Mouse (Mus musculus) ES-E14 (cell line): ENCODE data around the gene Mgst2. TPM values are rescaled to one million over a fixed set of nuclear protein-coding genes. Genes with fewer than 3 reads are reported as not detected.

ENCODE experiments used
- DNase-seq: peaks from one replicate; pipeline ENCODE4 v3.0.0-alpha.2; 2013; ENCODE audit warnings: low read depth, low spot score
- H3K27ac ChIP-seq: 2 replicates; pipeline ENCODE4 v1.5.1; 2012; ENCODE audit warnings: low read depth, mild to moderate bottlenecking, low read length, moderate library complexity, mixed read lengths; ENCODE audit not compliant: poor library complexity, insufficient read depth, severe bottlenecking
- H3K36me3 ChIP-seq: 2 replicates; pipeline ENCODE4 v1.6.1; 2012; ENCODE audit warnings: mild to moderate bottlenecking, low read length, moderate library complexity, mixed read lengths; ENCODE audit not compliant: control insufficient read depth, poor library complexity, insufficient read depth, severe bottlenecking
- H3K4me1 ChIP-seq, 2 experiments: fragments of 150-350 bp in 1 of 2; sonication (generic) in 1 of 2; 2 replicates each; pipeline ENCODE4 v1.6.1; 2012; ENCODE audit warnings: low read length in 2 of 2, mild to moderate bottlenecking in 1 of 2, mixed read lengths in 1 of 2; ENCODE audit not compliant: control insufficient read depth in 2 of 2, insufficient read depth in 2 of 2, poor library complexity in 1 of 2
- H3K4me3 ChIP-seq, 2 experiments: fragments of 150-350 bp in 1 of 2; sonication (generic) in 1 of 2; 2 replicates each; pipeline ENCODE4 v1.5.1; 2012; ENCODE audit warnings: low read length in 2 of 2, low read depth in 1 of 2, mild to moderate bottlenecking in 1 of 2, mixed read lengths in 1 of 2; ENCODE audit not compliant: insufficient read depth in 1 of 2, poor library complexity in 1 of 2, severe bottlenecking in 1 of 2
- H3K9ac ChIP-seq: 2 replicates; pipeline ENCODE4 v1.6.1; 2012; ENCODE audit warnings: low read depth, mild to moderate bottlenecking, low read length, mixed read lengths; ENCODE audit not compliant: poor library complexity, insufficient read depth, severe bottlenecking
- H3K9me3 ChIP-seq: fragments of 150-350 bp; sonication (generic); 2 replicates; pipeline ENCODE4 v1.6.1; 2012; ENCODE audit warnings: low read depth, mild to moderate bottlenecking, low read length; ENCODE audit not compliant: control insufficient read depth, insufficient read depth
- CHD2 ChIP-seq: IDR thresholded peaks from 2 replicates; pipeline ENCODE4 v1.6.1; 2014; ENCODE audit warnings: mild to moderate bottlenecking, low read depth, low read length, inconsistent platforms
- HCFC1 ChIP-seq: IDR thresholded peaks from 2 replicates; pipeline ENCODE4 v1.6.1; 2012; ENCODE audit warnings: low read length, inconsistent platforms, borderline replicate concordance; ENCODE audit not compliant: insufficient read depth
- MAFK ChIP-seq: IDR thresholded peaks from 2 replicates; pipeline ENCODE4 v1.6.1; 2014; ENCODE audit warnings: mild to moderate bottlenecking, low read depth, low read length, inconsistent platforms; ENCODE audit not compliant: insufficient read depth
- ZC3H11A ChIP-seq: IDR thresholded peaks from 2 replicates; pipeline ENCODE4 v1.6.1; 2012; ENCODE audit warnings: low read depth, mild to moderate bottlenecking, inconsistent platforms, low read length, borderline replicate concordance
- ZNF384 ChIP-seq: IDR thresholded peaks from 2 replicates; pipeline ENCODE4 v1.6.1; 2012; ENCODE audit warnings: low read depth, low read length, inconsistent platforms
- in situ Hi-C, 2 experiments: fragments of 600-800 bp; cut with MboI; formaldehyde crosslinking; loops; one replicate each; pipeline ENCODE4 v1.15.1; 2025; ENCODE audit warnings: low sequenced_read_pairs in 2 of 2, inconsistent platforms in 1 of 2; ENCODE audit not compliant: unreplicated experiment in 2 of 2
- total RNA-seq: library from RNA; depleted of rRNA; stranded (reverse); fragments of 300-350 nt; gene quantifications from 2 replicates; pipeline ENCODE4 v1.2.3, GENCODE M21; 2012

Gene Mgst2
- total RNA-seq, 1 experiment: 0.71 TPM

DNA sequence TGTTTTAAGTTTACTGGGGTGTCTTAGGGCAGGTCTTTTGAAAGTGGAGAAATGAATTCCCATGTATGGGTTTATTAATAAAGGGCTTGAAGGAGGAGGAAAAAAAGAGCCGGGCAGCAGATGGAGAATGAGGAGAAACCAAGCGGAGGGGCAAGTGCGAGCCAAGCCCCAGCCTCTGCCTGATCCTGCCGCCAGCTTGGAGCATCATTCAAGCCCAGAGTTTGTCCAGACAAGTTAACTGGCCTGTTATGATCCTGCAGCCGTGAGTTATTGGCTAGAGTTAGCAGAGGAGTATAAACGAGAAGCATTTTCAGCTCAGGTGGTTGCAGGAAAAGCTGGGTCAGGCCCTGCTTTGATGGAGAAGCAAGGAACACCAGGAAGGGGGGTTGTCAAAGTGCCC is 26.2 kb downstream of the Mgst2 start:
- Histone ChIP-seq H3K27ac (no peak overlapping the region), H3K4me1 (peaks cover 0 to 3% of the 10 kb centered on the region in 2 experiments; a peak in 1 of 4 replicates), H3K9ac (no peak overlapping the region), H3K36me3 (no peaks in the 10 kb centered on the region), H3K9me3 (no peaks in the 10 kb centered on the region), H3K4me3 (no peak overlapping the region)
- TF ChIP-seq CHD2 (no peak), ZNF384 (no peak), HCFC1 (no peak), MAFK (no peak), ZC3H11A (no peak)
- no peak for DNase-seq
- in situ Hi-C loops: no loop called here

DNA sequence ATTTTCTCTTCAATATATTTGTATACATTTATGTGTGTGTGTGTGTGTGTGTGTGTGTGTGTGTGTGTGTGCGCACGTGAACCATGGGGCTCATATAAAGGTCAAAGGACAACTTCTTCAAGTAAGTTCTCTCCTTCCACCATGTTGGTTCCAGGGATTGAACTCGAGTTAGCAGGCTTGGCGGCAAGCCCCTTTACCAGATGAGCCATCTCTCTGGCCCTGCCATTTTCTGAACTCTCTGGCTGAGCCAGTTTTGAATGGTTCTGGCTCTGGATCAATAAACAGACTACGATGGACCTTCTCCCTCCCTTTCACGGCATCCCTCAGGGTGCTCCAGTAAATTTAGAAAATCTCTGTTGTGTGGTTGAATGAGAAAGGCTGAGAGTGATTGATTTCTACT is 26.6 kb downstream of the Mgst2 start:
- no peaks in the 10 kb centered on the region for H3K9me3 ChIP-seq
- TF ChIP-seq ZNF384: no peak
- no peaks in the 10 kb centered on the region for H3K36me3 ChIP-seq
- H3K4me3 ChIP-seq: no peak overlapping the region
- H3K9ac ChIP-seq: no peak overlapping the region
- H3K27ac ChIP-seq: no peak overlapping the region
- in situ Hi-C loops: no loop called here
- DNase-seq: no peak
- peaks cover 0 to 3% of the 10 kb centered on the region in 2 experiments; a peak in 1 of 4 replicates for H3K4me1 ChIP-seq

DNA sequence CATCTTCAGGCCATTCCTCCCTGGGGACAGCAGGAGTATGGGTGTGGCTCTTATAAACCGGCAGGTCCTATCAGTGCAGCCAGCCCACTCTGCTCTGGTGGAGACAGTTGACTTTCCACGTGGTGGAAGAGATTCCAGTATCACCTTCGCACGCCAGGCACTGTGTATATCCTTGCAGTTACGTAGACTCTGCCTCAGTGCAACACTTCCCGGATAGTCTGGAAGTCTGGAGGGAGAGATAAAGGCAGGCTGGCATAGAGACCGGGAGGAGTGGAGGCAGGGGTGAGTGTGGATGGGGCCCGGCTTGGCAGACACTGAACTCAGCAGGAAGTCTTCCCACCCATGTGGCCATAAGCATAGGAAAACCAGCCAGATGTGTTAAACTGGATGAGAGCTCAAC is 28.6 kb downstream of the Mgst2 start:
- DNase-seq: no peak
- TF ChIP-seq ZNF384: no peak
- TF ChIP-seq HCFC1: no peak
- no peak for TF ChIP-seq MAFK
- no peak for TF ChIP-seq CHD2
- no peak for TF ChIP-seq ZC3H11A
- in situ Hi-C loops: no loop called here
- no peaks in the 10 kb centered on the region for H3K9me3 ChIP-seq
- H3K27ac ChIP-seq: no peak overlapping the region
- no peaks in the 10 kb centered on the region for H3K36me3 ChIP-seq
- no peak overlapping the region for H3K4me3 ChIP-seq
- H3K9ac ChIP-seq: no peak overlapping the region
- H3K4me1 ChIP-seq: peaks cover 0 to 6% of the 10 kb centered on the region in 2 experiments; a peak in 1 of 4 replicates

DNA sequence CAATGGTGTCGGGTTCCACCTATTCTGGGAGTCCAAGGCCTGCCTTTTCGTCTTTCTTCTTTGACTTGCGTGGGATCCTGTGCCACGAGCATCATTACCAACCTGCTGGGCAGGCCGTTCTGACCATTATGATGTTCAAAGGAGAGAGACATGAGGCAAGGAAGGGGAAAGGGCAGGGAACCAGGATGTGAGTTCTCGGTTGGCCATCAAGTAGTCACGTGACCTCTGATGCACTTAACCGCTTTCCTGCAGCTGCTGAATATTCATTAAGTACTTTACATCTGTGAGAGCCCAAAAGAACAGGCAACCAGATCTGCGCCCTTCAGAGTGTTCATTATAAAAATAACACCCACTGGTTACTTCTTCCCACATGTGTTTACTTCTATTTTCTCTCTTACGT is 33.0 kb downstream of the Mgst2 start:
- H3K9me3 ChIP-seq: no peaks in the 10 kb centered on the region
- no peak overlapping the region for H3K4me3 ChIP-seq
- no peak for DNase-seq
- H3K4me1 ChIP-seq: peaks cover 0 to 8% of the 10 kb centered on the region in 2 experiments; a peak in 1 of 4 replicates
- in situ Hi-C loops: no loop called here
- TF ChIP-seq ZNF384: no peak
- TF ChIP-seq HCFC1: no peak
- TF ChIP-seq MAFK: no peak
- TF ChIP-seq CHD2: no peak
- TF ChIP-seq ZC3H11A: no peak
- no peak overlapping the region for H3K27ac ChIP-seq
- H3K36me3 ChIP-seq: no peaks in the 10 kb centered on the region
- H3K9ac ChIP-seq: no peak overlapping the region

DNA sequence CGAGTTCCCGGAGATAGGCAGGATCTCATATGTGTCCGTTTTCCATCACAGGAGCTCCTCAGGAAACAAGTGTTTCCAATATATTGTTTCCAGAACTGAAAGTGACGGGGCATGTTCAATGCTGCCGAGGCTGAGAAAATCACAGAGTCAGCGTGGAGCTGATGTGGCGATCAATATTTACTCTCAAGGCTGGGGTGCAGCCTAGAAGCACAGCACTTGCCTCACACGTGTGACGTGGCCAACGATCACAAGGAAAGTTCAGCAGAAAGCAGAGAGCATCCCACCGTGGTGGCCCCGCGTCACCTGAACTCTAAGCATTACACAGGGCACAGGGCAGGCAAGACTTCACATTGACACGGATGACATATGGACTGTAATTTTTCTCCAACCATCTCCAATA is 34.4 kb downstream of the Mgst2 start:
- H3K4me3 ChIP-seq: no peak overlapping the region
- in situ Hi-C loops: no loop called here
- no peaks in the 10 kb centered on the region for H3K9me3 ChIP-seq
- no peak overlapping the region for H3K9ac ChIP-seq
- H3K27ac ChIP-seq: no peak overlapping the region
- peaks cover 0 to 8% of the 10 kb centered on the region in 2 experiments; a peak in 1 of 4 replicates for H3K4me1 ChIP-seq
- no peak for DNase-seq
- no peak for TF ChIP-seq ZC3H11A
- TF ChIP-seq ZNF384: no peak
- no peak for TF ChIP-seq MAFK
- no peak for TF ChIP-seq CHD2
- no peak for TF ChIP-seq HCFC1
- no peaks in the 10 kb centered on the region for H3K36me3 ChIP-seq
